Mouse (Mus musculus) ES-Bruce4 (cell line): ENCODE results near the gene Dennd4a. TPM values are rescaled to one million over a fixed set of nuclear protein-coding genes. Genes with fewer than 3 reads are reported as not detected.

Experiments
- H3K27ac ChIP-seq: 2 replicates; pipeline ENCODE4 v1.5.1; 2012; ENCODE audit warnings: low read length, inconsistent platforms; ENCODE audit not compliant: insufficient read depth
- H3K27me3 ChIP-seq: 2 replicates; pipeline ENCODE4 v1.6.1; 2012; ENCODE audit warnings: mild to moderate bottlenecking, low read length, inconsistent platforms; ENCODE audit not compliant: control insufficient read depth, poor library complexity, insufficient read depth, severe bottlenecking
- H3K36me3 ChIP-seq: 2 replicates; pipeline ENCODE4 v1.6.1; 2012; ENCODE audit warnings: inconsistent platforms, mild to moderate bottlenecking, low read length, moderate library complexity; ENCODE audit not compliant: control insufficient read depth, poor library complexity, insufficient read depth, severe bottlenecking
- H3K4me1 ChIP-seq: one replicate; pipeline ENCODE4 v1.8.1; 2011; ENCODE audit warnings: low read length; ENCODE audit not compliant: control insufficient read depth, insufficient read depth
- H3K4me3 ChIP-seq: 2 replicates; pipeline ENCODE4 v1.5.1; 2011; ENCODE audit warnings: low read depth, mild to moderate bottlenecking, low read length
- H3K9ac ChIP-seq: 2 replicates; pipeline ENCODE4 v1.6.1; 2012; ENCODE audit warnings: low read depth, mild to moderate bottlenecking, inconsistent platforms; ENCODE audit not compliant: poor library complexity, severe bottlenecking
- H3K9me3 ChIP-seq: replicated peaks from 2 replicates; pipeline ENCODE4 v1.6.1; 2012; ENCODE audit warnings: mild to moderate bottlenecking, low read length, inconsistent platforms; ENCODE audit not compliant: control insufficient read depth, poor library complexity, insufficient read depth, severe bottlenecking
- CTCF ChIP-seq: IDR thresholded peaks from one replicate; pipeline ENCODE4 v1.8.1; 2011; ENCODE audit warnings: low read depth, low read length
- EP300 ChIP-seq: IDR thresholded peaks from 2 replicates; pipeline ENCODE4 v1.6.1; 2011; ENCODE audit warnings: low read depth, low read length; ENCODE audit not compliant: insufficient read depth
- POLR2A ChIP-seq: IDR thresholded peaks from one replicate; pipeline ENCODE4 v1.8.1; 2011; ENCODE audit warnings: low read length; ENCODE audit not compliant: insufficient read depth
- polyA plus RNA-seq: library from polyadenylated mRNA; stranded (reverse); fragments of >200 nt; gene quantifications from 2 replicates; pipeline ENCODE4 v1.2.4, GENCODE M21; 2011; ENCODE audit warnings: low read depth; ENCODE audit not compliant: missing spikeins, insufficient read depth, insufficient read length

The Dennd4a gene
- polyA plus RNA-seq, 1 experiment = 8.6 TPM

DNA sequence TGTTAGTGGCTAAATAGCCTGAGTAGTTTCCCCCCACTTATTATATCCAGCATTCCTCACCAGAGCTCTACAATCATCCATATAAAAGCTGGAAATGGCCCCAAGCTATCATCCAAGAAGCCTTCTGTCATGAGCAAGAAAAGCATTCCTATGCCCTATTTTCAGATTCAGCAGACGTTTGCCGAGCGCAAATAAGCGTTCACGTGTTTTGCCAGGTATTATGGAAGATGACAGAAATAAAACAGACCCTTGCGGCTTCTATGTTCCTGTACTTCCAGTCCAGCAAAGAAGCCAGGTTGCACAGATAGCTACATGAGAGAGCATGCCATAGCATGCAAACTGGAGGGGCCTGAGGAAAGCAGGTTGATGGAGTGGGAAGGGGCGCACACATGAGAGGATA, 23.1 kb upstream of the Dennd4a start:
- no peak overlapping the region for H3K27ac ChIP-seq
- H3K27me3 ChIP-seq = no peaks in the 10 kb centered on the region
- no peaks in the 10 kb centered on the region for H3K4me1 ChIP-seq
- no peak overlapping the region for H3K9ac ChIP-seq
- no peaks in the 10 kb centered on the region for H3K9me3 ChIP-seq
- no peak overlapping the region for H3K4me3 ChIP-seq
- no peaks in the 10 kb centered on the region for H3K36me3 ChIP-seq
- TF ChIP-seq CTCF (no peak), POLR2A (no peak), EP300 (no peak)

DNA sequence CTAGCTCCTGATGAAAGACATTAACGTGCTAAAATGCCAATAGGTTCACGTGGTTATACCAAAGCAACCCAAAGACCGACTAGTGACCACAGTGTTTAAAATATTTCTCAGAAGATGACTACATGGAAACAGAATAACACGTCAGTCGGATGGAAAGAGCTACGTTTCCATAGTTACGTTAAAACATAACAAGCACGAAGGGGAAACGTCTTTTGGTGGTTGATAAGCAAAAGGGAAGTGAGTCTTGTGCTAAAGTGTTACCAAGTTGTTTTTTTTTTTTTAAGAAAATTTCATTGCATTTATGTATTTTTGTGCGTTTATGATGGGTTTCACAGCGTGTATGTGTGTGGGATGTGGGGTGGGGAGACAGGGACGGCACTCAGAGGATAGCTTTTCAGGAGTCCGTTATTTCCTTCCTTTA, 21.8 kb upstream of the Dennd4a start:
- Histone ChIP-seq H3K27me3 (no peaks in the 10 kb centered on the region), H3K27ac (no peak overlapping the region), H3K9ac (no peak overlapping the region), H3K4me1 (no peaks in the 10 kb centered on the region), H3K4me3 (no peak overlapping the region), H3K36me3 (no peaks in the 10 kb centered on the region), H3K9me3 (no peaks in the 10 kb centered on the region)
- TF ChIP-seq CTCF (no peak), EP300 (no peak), POLR2A (no peak)

DNA sequence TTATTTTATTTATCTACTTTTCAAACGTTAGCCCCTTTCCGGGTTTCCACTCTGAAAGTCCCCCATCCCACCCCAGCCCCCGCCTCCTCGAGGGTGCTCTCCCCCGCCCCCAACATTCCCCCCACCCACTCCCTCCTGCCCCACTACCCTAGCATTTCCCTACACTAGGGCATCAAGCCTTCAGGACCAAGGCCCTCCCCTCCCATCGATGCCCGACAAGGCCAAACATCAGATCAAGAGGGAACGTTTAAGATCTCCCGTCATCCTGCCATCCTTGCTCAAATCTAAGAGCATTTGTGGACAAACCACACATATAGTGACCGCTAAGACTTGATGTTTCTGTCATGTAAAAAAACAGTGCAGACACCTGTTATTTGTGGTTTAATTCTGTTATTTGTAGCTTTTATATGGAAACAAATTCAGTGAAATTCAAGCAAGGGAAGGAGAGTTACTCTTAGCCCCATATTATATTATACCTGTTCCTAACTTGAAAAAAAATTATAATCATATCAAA, 21.2 kb upstream of the Dennd4a start:
- Histone ChIP-seq H3K27me3 (no peaks in the 10 kb centered on the region; the same call in 1 of the 2 replicates), H3K9ac (no peak overlapping the region), H3K4me3 (no peak overlapping the region), H3K9me3 (no peaks in the 10 kb centered on the region), H3K36me3 (no peaks in the 10 kb centered on the region), H3K4me1 (no peaks in the 10 kb centered on the region), H3K27ac (no peak overlapping the region)
- TF ChIP-seq CTCF = no peak
- no peak for TF ChIP-seq POLR2A
- no peak for TF ChIP-seq EP300

DNA sequence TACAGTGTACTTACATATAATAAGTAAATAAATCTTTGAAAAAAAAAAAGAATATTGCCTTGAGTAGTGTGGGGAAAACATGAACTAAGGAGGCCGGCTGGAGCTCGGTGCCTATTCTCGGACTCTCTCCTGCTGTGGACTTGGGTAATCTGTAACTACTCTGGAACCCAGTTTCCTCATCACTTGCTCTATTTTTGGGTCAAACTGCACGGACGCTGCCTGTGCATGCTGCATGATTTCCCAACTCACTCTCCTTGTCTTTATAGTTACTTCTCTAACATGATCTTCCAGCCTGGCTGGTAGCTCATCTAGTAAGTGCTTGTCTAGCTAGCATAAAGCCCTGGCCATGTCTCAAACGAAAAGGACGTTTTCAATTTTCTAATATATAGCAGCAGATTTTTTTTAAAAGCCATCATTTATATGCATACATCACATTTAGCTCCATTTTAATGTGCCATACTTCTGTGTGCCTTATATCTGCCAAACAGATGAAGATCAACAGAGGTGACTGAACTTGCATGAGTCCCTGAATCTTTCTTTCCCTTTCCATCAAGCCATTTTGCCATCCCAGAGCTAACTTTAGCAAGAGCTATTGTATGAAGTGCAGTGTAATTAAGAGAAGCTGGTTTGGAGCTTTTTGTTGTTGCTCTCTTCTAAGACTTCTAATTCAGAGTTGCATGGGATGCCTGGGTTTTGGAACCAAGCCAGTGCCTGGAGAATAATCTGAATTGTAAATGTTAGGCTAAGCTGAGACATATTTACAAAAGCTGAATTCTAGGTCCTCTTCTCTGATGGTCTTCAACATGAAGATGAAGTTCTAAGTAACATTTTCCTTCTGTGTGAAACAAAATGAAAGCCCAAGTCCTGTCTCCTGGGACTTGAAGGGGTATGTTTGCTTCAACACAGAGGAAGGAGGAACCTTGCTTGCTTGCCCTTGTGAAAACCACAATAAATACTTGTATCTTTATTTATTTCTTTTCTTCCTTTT, 20.2 kb upstream of the Dennd4a start:
- Histone ChIP-seq H3K9me3 (no peaks in the 10 kb centered on the region), H3K27me3 (no peaks in the 10 kb centered on the region; the same call in 1 of the 2 replicates), H3K4me1 (no peaks in the 10 kb centered on the region), H3K9ac (no peak overlapping the region), H3K36me3 (no peaks in the 10 kb centered on the region), H3K27ac (no peak overlapping the region), H3K4me3 (no peak overlapping the region)
- no peak for TF ChIP-seq CTCF
- TF ChIP-seq POLR2A = no peak
- TF ChIP-seq EP300 = no peak

DNA sequence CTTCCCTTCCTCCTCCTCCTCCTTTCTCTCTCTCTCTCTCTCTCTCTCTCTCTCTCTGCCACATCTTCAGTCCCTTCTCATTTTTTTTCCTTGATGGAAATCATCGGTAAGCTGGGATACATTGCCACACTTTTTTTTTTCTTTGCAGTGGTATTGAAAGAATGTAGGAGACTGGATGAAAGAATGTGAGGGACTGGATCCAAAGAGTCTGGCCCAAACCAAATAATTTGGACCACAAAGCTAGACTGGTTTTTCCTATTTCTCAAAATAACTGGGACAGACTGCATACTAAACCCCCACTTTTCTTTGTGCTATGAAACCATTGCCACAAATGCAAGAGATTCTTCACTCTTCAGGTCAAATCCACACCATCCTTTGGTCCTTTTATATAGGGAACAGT, 19.5 kb upstream of the Dennd4a start:
- Histone ChIP-seq H3K36me3 (no peaks in the 10 kb centered on the region), H3K27me3 (no peaks in the 10 kb centered on the region; the same call in 1 of the 2 replicates), H3K4me3 (no peak overlapping the region), H3K27ac (no peak overlapping the region), H3K9ac (no peak overlapping the region), H3K9me3 (no peaks in the 10 kb centered on the region), H3K4me1 (no peaks in the 10 kb centered on the region)
- TF ChIP-seq EP300 (no peak), CTCF (no peak), POLR2A (no peak)
